Mouse (Mus musculus): ENCODE results near the gene Sars. TPM values are rescaled to one million over a fixed set of nuclear protein-coding genes. Genes with fewer than 3 reads are reported as not detected.

Sars gene
- 100 to 1,000 TPM; 135 to 168 TPM for polyA plus RNA-seq (2017; shearing (Covaris generic))

DNA sequence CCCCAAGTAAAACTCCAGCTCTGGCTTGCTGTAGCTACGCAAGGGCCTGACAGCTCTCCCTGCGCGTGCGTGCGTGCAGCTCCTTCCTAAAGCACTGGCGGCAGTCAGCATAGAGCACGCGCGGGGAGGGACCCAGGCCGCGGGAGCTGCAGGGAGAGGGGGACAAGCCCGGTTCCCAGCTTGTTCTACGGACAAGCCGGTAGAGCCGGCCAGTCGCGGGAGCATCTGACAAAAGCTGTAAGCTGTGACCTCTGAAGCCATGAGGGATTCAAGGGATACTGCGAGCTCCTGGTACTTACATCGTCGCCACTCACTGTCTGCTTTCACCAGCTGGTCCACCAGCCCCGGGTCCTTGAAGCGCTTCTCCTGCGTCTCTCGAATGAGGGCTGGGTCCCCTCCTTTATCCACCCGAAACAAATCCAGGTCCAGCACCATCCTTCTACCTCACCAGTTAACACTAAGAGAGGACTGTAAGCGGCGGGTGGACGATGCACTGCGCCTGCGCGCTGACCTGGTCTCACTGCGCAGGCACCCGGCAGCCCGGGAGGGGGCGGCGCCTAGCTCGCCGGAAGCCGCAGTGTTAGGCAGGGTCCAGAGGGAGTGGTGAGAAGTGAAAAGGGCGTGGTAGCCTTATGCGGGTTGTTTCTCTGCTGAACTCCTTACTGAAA, at the start of gene Sars:
Gene Sars (minus strand): TSS at position 512 of the 668 bp plus-strand sequence.

DNA sequence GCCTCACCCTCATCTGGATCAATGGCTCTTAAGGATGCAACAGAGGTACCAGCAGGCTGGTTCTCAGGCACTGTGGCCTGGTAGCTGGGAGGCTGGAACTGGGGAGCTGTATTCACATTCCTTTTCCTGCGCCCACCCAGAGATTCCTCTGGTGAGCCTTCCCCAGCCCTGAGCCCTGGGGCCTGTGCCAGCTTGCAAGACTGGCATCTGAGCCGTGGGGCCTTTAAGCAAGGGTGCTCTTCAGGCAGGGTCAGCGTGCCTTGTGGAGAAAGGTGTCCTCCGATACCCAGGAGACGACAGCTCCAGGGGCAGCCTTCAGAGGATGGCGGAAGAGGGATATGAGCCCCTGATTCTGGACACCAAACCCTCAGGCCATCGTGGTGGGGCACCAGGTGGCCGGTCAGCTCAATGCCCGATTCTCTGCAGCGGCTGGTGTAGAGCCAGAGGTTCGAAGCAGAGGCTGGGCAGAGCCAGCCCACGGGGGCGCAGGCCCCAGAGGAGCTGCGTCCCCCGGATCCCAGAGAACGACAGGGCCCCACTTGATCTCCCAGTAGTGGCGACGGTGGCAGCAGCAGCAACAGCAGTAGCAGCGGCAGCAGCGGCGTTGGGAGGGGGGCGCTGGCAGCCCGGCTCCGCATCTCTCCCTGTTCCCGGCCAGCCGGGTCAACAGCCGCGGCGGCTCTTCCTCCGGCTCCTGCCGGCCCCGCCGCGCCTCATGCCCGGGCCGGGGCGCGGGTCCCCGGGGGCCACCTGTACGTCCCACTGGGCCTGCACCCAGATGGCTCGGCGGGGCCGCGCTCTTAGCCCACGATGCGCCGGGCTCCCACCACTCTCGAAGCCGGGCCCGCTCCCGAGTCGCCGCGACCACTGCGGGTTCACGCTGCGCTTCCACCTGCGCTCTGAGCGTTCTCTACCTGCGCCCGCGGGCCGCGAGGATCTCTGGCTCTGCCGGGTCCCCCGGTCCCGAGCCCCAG, 29.9 kb downstream of the Sars start, which contains the start of gene Celsr2:
Gene Celsr2 (minus strand): TSS at position 696 of the 974 bp plus-strand sequence.

DNA sequence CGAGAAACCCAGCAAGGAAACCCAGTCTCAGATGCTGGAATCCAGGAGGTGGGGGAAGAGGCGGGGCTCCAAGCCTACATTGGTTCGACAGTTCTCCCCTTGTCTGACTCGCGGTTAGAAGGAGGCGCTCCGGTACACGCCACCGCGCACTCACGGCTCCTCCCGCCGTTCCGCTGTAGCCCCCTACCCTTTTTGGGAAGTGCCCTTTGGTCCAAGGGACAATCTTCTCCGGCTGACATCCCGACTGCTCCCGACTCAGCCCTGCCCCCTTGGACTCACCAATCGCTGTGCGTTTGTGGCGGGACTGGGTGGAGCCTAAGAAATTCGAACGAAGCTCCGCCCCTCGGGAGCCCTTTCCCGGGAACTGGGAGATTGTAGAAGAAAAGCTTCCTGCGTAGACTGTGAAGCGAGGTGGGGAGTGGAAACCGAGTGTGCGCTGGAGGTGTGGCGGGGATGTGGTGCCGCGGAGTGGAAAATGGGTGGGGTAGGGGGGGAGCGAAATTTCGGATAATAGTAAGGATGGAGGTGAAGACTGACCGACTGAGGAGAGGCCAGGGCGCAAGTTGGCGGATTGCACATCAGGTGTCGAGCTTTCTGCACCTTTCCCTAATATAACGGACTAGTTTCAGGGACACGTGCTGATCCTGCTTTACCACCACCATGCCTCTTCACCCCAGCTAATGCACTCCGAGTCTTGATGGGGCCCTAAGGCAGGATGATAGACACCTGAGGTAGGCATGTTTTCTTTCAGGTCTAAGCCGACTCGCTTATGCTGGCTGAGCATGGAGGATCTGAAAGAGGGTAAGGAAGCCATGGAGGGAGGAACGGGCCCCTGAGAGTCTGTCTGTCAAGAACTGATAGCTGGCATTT, 61.3 kb downstream of the Sars start, which contains the start of gene Psrc1:
Gene Psrc1 (plus strand): TSS at position 355 of the 870 bp plus-strand sequence.

Other genes with a start within 250 kb of the Sars start
- 10 to 100 TPM; 18.3 to 26.0 TPM for gene Cyb561d1, start 244.0 kb downstream of the Sars start, polyA plus RNA-seq (2017; shearing (Covaris generic))
- 10 to 100 TPM in 1 of 2 experiments, 1 to 10 TPM in 1; 5.5 to 11.5 TPM for gene Atxn7l2, start 234.3 kb downstream of the Sars start, polyA plus RNA-seq (2017; shearing (Covaris generic))
- gene Sypl2, start 218.6 kb downstream of the Sars start, polyA plus RNA-seq (2017; shearing (Covaris generic)): not detected
- 100 to 1,000 TPM; 119 to 124 TPM for gene Psma5, start 188.3 kb downstream of the Sars start, polyA plus RNA-seq (2017; shearing (Covaris generic))
- gene Sort1, start 161.1 kb downstream of the Sars start, polyA plus RNA-seq (2017; shearing (Covaris generic)): 1 to 10 TPM in 1 of 2 experiments, under 1 TPM in 1; 0.45 to 1.8 TPM
- not detected for gene Mybphl, start 80.3 kb downstream of the Sars start, polyA plus RNA-seq (2017; shearing (Covaris generic))
- gene Psrc1, start 61.4 kb downstream of the Sars start, polyA plus RNA-seq (2017; shearing (Covaris generic)): 1 to 10 TPM; 2.6 to 3.0 TPM
- 1 to 10 TPM in 1 of 2 experiments, under 1 TPM in 1; 0.93 to 2.9 TPM for gene Celsr2, start 29.7 kb downstream of the Sars start, polyA plus RNA-seq (2017; shearing (Covaris generic))
- gene 1700013F07Rik, start 88.9 kb upstream of the Sars start, polyA plus RNA-seq (2017; shearing (Covaris generic)): 1 to 10 TPM in 1 of 2 experiments, under 1 TPM in 1; 0.52 to 4.4 TPM
- gene 5330417C22Rik, start 91.3 kb upstream of the Sars start, polyA plus RNA-seq (2017; shearing (Covaris generic)): 1 to 10 TPM; 1.1 to 3.6 TPM
- 10 to 100 TPM; 27.2 to 37.9 TPM for gene Tmem167b, start 117.3 kb upstream of the Sars start, polyA plus RNA-seq (2017; shearing (Covaris generic))
- gene Taf13, start 126.5 kb upstream of the Sars start, polyA plus RNA-seq (2017; shearing (Covaris generic)): 10 to 100 TPM; 23.3 to 32.4 TPM
- 10 to 100 TPM; 14.1 to 26.7 TPM for gene Wdr47, start 146.1 kb upstream of the Sars start, polyA plus RNA-seq (2017; shearing (Covaris generic))
- 10 to 100 TPM; 63.9 to 77.3 TPM for gene Clcc1, start 208.7 kb upstream of the Sars start, polyA plus RNA-seq (2017; shearing (Covaris generic))

Data from inflammation-experienced regulatory T-cells (primary cell).